Mouse (Mus musculus) ovary, postnatal 14 days (tissue): Measurements from ENCODE around the gene Sh3gl1.
"Not testable (repeated sequence)": the region's sequence is repeated elsewhere in the genome, so short reads cannot be mapped to it uniquely, and the experiment has no call there.

Experiments used
- DNase-seq: peaks from one replicate; pipeline ENCODE4 v3.0.0; 2022; ENCODE audit warnings: low spot score

Gene Sh3gl1

DNA sequence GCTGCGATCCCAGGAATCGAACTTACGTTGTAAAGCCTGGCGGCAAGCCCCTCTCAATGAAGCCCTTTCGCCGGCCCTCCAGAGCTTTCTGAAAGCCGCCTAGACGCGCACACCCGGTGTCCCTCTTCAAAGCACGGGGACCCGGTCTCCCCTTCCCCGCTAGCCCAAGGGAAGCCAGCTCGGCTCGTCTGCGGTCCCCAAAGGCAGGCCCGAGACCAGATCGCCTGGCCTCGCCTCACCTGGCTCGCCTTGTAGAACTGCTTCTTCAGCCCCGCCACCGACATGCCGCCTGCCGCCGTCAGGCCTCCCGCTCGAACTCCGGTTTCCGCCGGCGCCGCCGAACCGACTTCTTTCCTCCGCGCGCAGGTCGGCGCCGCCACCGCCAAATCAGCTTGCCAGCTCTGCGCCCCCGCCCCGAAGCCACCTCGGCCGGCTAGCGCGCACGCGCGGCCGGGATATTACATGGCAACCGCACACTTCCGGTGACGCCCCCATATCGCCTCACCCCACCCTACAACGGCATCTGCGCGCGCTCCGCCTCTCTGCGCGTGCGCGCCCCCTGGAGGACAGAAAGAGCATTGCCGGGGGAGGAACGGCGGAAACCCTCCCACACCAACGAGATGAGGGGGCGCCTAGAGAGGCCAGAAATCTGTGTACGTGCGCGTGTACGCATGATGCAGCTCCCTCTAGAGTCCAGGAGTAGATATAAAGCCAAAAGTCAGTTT is at the start of gene Sh3gl1:
Sh3gl1 (minus strand) TSS at position 460 of the 725 bp plus-strand sequence.
- peak; percentile 100 for DNase-seq

DNA sequence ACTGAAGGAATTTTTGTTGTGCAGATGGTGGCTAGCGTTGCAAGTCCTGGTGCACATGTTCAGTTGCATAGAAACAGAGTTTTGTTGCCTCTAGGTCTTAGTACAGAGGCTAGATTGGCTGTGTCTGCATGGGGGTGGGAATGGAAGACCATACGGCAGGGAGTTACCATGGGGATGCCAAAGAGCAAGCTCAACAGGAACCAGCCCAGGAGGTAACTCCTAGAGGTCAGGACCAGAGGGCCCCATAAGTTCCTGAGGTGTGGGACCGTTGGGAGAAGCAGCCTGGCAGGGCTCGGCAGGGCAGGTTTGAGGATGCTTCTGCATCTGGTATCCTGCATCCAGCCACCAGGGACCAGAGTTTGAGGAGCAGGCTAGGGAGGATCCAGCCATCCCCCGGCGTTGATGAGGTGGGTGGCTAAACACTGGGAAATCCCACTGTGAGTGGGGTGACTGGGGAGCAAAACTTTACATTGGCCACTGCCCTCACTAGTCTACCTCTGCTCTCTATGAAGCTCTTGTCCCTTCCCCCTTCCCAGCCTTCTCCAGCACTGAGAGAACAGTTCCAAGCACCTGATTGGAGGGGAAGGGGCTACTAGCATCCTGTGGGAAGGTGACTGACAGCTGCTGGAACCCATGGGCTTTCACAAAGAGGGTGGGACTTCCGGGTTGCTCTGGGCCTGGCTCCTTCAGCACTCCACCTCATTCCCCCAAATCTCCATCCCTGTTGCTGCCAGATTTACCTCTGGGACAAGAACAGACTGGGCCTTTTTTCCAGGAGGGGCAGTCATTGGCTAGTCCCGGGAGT is 44.5 kb upstream of the Sh3gl1 start:
- no peak for DNase-seq

DNA sequence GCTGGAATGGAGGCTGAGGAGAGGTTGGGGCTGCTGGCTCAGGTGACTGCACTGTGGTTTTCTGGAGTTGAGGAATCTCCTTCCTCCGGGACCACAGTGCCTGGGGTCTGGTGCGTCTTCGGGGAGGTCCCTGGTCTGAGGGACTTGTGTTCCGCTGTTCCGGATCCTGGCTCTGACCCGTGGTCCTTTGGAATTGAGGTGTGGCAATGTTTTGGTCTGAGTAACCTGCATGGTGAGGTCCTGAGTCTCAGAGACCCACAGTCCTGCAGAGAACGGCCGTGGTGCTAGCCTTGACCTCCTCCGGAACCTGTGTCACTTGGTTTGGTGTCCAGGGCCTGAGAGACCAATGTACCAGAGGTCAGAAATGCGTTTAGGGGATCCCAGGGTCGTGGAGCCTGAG is 43.5 kb upstream of the Sh3gl1 start:
- no peak for DNase-seq

DNA sequence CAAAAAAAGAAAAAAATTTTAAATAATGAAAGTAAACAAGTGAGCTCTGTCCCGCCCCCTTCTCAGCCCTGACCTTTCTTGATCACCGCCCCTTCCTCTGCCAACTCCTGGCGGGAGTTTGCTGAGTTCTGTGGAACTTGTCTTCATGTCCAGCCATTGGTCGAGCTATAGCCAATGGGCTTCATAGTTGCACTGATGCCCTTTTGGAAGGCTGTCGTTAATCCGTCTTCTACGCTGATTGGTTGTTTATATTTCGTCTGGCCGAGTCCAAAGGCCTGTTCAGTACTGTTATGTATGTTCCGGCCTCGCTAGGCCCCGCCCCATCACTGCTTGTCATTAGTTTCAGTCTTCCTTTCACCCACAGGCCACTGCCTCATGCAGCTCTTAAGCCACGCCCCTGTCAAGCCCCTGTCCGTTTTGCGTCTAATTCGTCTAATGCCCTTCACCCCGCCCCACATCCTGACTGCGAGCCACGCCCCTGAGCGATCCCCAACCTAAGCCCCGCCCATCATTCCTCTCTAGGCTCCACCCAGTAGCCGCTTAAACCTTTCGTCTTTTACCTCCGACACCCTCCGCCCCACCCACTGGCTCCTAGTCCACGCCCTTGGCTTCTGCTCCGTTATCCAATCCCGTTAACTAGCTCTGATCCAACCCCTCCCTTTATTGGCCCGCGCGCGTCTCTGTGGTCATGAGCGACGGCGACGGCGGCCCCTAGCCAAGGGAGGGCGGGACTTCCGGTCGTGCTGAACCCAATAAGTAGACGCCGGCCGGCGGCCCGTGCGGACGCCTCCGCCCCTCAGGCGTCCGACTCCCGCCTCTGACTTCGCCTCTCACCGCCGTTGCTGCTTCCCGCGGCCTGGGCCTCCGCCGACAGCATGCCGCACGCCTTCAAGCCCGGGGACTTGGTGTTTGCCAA is 42.7 kb upstream of the Sh3gl1 start, which contains the start of gene Hdgfl2:
Hdgfl2 (plus strand) TSS at position 755 of the 916 bp plus-strand sequence.
- DNase-seq = peak; percentile 99

DNA sequence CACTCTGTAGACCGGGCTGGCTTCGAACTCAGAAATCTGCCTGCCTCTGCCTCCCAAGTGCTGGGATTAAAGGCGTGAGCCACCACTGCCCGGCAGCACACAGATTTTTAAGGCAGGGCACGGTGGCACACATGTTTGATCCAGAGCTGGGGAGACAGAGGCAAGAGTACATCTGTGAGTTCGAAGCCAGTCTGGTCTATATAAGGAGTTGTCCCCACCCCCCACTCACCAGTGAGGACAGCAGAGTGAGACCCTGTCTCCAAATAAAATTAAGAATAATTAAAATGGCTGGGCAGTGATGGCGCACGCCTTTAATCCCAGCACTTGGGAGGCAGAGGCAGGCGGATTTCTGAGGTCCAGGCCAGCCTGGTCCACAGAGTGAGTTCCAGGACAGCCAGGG is 41.9 kb upstream of the Sh3gl1 start:
- not testable (repeated sequence) for DNase-seq

DNA sequence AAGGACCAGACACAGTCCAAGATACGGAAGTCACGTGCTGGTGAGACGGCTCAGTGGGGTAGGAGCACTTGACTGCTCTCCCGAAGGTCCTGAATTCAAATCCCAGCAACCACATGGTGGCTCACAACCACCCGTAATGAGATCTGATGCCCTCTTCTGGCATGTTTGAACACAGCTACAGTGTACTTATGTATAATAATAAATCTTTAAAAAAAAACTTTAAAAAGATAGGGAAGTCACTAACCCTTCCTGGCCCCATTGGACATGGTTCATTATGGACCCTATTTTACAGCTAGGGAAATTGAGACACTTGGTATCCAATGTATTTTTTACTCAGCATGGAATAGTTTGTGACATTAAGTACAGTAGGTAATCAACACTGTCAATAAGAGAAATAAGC is 41.1 kb upstream of the Sh3gl1 start:
- no peak for DNase-seq

DNA sequence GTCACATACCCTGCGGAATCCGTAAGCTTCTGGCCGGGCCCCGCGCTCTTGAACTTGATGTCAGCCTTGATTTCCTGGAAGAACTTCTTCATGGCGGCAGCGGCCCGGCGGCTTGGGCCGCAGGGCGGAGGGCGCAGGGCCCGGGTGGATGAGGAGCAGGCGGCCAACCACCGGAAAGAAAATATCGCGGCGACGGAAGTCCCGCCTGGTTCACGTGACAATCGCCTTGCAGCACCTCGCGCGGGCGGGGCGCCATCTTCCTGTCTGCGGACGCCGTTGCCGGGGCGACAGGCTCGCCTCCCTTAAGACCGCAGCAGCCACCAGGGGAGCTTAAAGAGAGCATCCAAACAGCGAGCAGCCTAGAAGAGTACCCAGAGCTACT is 38.4 kb upstream of the Sh3gl1 start, which contains the start of gene Ubxn6:
Ubxn6 (minus strand) TSS at position 202 of the 382 bp plus-strand sequence.
- peak; percentile 97 for DNase-seq

DNA sequence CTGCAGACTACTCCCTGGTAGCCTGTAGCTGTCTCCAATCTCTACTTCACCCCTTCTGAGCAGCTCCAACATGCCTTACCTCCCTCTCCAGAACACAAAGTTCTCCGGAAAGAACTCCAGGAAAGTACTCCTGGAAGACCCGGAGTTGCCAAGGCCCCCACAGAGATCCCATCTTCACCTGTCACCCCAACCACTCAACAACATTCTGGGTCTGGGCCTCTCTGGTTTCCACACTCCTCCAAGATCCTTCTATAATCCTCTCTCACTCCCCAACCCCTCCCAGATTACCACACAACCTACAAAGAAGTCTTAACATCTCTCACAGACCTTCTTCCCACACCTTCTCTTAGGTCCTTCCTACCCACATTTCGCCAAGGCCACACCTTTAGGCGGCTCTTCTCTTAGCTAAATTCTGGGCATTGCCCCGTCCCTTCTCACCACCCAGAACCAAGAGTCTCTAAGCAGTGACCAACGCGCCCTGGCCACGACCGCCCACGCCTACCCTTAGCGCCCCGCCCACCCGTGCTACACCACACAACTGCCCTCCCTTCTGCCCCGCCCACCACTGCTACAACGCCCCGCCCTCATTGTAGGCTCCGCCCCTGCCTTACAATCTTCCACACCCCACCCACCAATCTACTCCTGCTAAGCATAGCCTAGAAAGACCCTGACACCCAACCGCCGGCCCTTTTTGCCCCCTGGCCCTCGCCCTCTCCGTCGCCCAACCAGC is 37.8 kb upstream of the Sh3gl1 start:
- DNase-seq = peak; percentile 80

DNA sequence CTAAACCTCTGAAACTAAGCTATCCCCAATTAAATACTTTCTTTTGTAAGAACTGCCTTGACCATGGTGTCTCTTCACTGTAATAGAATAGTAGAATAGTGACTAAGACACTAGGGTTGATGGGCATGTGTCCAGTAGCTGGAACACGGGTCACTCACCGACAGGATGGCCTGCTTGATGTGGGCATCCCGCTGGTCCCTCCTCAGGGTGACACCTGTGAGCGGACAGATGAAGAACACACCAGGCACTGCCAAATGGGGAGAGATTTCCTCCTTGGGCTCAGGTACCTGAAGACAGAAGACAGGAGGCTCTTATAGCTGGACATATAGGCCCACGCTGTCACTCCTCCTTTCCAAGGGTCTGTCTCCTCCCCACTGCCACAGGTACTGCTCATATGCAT is 35.8 kb upstream of the Sh3gl1 start:
- DNase-seq = no peak

DNA sequence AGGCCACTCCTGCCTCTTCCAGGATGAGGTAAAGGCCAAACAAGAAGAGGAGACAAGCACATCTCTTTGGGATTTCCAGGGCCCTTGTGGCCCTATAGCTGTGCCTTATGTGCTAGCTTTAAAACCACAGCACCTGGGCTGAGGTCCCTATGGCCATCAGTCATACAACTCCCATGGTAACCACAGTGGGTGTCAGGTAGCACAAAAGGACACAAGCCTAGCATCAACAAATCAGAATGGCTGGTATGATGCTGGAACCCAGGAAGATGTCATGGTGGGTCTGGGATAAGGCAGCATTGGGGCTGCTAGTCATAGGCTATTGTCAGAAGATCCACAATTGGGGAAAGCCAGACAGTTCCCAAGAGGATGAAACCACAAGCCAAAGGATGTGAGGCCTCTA is 34.7 kb upstream of the Sh3gl1 start:
- DNase-seq = no peak

DNA sequence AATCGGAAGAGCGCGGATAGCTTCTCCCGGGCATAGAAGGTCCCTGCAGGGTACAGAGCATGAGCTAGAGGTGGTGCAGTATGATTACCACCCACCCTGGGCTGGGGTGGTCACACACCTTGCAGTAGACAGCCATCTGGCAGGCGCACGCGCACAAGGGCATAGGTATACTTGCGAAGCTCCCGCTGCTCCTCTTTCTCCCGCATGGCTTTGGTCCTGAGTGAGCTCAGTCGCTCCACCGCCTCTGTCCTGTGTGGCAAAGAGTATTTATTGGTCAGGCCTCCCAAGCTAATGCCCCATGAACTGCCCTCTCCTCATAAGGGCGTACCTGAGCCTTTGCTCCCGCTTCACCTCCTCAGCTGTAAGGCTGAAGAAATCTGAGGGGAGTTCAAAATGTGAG is 32.6 kb upstream of the Sh3gl1 start:
- no peak for DNase-seq

DNA sequence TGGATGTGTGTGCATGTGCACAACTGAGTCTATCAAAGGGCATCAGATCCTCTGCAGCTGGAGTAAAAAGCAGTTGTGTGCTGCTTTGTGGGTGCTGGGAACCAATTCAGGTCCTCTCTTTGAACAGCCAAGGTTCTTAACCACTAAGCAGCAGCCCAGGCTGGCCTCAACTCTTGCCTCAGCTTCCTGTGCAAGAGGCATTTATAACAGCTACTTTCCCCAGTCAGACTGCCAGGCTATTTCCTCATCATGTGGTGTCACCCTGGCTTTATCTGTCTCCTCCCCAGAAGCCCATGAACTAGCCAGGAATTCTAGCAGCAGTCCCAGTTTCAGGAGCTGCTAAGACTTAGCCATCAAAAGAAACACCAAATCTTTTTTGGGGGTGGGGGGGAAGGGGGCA is 30.0 kb upstream of the Sh3gl1 start:
- DNase-seq = no peak

DNA sequence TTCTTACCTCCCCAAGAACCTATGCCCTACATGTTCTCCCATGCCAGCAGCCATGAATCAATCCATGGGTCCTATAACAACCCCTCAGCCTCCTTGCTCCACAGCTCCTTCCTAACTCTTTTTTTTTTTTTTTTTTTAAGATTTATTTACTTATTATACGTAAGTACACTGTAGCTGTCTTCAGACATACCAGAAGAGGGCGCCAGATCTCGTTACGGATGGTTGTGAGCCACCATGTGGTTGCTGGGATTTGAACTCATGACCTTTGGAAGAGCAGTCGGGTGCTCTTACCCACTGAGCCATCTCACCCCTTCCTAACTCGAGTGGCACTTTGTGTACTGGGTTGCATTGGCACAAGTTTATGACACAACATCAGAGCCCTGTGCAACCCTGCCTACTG is 29.3 kb upstream of the Sh3gl1 start:
- not testable (repeated sequence) for DNase-seq

DNA sequence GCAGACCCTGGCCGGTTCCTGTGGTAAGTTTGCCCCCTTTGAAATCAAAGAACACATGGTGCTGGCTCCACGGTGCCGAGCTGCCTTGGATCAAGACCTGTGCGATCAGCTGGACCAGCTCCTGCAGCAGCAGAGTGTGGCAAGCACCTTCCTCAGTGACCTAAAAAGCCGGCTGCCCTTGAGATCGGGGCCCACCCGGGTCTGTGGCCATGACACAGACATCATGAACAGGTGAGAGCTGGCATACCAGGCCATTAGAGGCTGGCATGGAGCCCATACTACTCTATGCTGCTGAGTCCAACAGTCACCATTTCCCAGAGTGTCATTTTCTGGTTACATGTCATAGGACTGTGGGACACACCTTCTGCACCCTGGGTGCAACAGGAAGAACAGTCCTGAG is 25.6 kb upstream of the Sh3gl1 start:
- no peak for DNase-seq

DNA sequence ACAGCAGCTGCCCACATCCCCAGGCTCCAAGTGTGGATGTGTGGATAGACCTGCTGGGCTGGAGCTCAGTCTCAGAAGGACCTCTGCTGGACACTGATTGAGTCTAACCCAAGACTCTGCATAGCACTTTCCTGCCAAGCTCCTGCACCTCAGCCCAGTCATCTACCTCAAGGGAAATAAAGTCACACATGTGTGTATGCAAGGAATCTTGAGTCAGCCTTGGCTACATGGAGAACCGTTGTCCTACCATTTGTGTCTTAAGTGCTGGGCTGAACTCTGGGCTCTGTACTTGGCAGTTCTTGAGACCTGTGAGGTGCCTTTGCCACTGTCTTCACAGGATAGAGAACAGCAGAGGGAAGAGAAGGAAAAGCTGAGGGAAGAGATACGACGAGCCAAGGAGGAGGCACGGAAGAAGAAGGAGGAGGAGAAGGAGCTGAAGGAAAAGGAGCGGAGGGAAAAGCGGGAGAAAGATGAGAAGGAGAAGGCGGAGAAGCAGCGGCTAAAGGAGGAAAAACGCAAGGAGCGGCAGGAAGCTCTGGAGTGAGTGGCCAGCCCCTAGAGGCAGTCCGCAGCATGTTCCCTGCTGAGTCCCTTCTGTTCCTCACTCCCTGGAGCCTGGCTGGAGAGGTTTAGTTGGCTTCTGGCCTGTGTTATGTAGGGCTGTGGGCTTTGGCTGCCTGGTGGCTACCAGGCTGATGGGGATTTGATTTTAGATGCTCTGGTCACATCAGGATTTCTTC is 21.1 kb upstream of the Sh3gl1 start:
- no peak for DNase-seq

DNA sequence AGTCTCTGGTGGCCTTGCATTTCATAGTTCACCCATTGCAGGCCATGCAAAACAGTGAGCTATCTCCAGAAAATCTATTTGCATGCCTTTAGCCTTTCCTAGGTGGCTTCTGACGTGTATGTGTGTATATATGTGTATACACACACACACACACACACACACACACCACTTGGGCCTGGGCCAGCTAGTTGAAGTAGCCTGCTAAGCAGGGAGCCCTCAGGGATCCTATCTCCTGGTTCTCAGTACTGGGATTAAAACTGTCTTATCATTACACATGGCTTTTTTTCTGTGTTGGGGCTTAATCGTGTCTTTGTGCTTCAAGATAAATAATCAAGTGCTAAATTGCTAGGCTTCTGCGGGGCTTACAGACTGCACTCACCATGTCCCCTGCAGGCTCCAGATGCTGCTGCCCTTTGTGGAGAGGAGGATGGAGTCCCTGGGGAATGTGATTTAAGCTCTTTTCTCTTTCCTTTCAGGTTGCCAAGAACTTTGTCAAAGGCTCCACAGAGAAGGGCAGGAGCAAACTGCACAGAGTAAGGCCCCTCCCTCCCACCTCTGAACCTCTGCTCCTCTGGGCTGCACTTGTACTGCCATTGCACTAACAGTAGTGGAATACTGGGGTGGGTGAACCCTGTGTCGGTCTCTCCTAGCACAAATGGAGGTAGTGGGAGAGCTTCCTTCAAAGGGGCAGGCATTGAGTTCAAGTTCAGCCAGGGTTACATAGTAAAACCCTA is 19.7 kb upstream of the Sh3gl1 start:
- no peak for DNase-seq

DNA sequence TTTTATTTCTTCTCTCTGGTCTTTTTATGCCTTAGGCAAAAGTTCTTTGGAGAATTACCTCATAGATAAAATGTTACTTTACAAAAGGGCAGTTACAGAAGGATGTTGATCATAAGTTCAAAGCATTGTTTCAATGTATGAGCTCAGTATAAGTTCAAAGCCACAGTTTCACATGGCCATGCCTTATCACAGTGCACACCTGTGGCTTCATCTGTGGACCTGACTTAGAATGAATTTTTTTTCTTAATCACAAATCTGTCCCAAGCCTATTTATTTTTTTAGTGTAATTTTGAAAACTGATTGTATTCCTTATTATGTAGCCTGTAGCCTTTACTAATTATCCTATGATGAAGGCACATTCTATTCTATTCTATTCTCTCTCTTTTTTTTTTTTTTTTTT is 18.5 kb upstream of the Sh3gl1 start:
- no peak for DNase-seq

DNA sequence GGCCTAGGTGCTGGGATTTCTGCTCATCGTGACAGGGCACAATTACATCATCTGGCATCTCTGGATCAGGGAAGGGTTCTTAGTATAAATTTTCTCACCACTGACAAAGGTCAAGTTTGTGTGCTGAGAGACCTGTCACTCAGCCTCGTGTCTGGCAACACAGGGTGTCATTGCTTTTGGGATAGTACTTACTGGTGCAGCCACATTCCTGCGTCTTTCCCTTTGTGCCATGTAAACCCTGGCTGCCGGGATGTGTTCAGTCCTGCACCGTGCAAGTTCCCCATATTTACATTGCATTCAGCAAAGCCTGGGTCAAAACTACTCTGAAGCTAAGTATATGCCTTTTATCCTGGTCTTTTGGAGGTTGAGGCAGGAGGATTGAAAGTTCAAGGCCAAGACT is 14.9 kb upstream of the Sh3gl1 start:
- DNase-seq = no peak

DNA sequence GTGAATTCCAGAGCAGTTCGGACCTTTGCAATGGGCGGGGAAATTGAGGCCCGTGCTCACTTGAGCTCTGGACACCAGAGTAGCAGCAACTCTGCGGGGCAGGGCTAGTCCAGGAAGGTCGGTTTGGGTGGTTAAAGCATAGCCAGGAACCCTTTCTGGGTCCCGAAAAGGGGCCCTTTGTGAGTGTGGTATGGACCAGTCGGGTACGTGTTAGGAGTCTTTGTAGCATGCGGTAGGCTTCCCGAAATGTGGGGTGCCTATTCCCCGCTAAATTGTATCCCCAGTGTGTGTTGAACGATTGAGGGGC is 4.4 kb upstream of the Sh3gl1 start:
- DNase-seq = no peak
